Mouse (Mus musculus) bone marrow, adult 2 months (tissue): ENCODE results near the gene 1700017N19Rik.

Experiments used
- CTCF ChIP-seq: fragments of 200-500 bp; IDR thresholded peaks from 2 replicates; pipeline ENCODE4 v1.5.1; 2011; ENCODE audit warnings: low read length, control low read depth; ENCODE audit not compliant: control insufficient read depth, insufficient read depth
- POLR2A ChIP-seq: fragments of 200-500 bp; IDR thresholded peaks from 2 replicates; pipeline ENCODE4 v1.6.1; 2011; ENCODE audit warnings: low read depth, mild to moderate bottlenecking, control low read depth, low read length, borderline replicate concordance; ENCODE audit not compliant: control insufficient read depth

DNA sequence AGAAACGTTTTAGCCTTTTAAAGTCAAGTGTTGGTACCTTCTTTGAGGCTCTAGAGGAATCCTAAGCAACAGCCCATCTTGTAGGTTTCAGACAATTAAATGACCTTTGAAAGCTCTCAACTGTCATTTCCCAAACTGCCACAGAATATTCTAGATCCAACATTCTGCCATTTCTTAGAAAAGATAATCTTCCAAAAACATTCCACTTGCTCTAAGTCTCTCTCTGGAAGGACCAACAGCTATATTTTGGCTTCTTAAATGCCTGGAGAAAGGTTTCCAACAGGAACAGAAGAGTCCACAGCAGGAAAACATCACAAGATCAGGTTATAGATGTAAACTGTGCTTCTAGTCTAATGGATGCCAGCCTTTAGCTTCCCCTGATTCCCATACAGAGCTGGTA is at the start of gene 1700017N19Rik, which contains the start of gene 4930430F08Rik:
- TF ChIP-seq POLR2A (no peak), CTCF (no peak)
